Mouse (Mus musculus) CD4-positive helper T cell, adult 2 months (primary cell): ENCODE results near the gene Samd13.

ENCODE experiments used
- DNase-seq: peaks from one replicate; pipeline ENCODE4 v3.0.0-alpha.2; 2012; ENCODE audit warnings: low read depth, missing footprints, low spot score

The Samd13 gene

DNA sequence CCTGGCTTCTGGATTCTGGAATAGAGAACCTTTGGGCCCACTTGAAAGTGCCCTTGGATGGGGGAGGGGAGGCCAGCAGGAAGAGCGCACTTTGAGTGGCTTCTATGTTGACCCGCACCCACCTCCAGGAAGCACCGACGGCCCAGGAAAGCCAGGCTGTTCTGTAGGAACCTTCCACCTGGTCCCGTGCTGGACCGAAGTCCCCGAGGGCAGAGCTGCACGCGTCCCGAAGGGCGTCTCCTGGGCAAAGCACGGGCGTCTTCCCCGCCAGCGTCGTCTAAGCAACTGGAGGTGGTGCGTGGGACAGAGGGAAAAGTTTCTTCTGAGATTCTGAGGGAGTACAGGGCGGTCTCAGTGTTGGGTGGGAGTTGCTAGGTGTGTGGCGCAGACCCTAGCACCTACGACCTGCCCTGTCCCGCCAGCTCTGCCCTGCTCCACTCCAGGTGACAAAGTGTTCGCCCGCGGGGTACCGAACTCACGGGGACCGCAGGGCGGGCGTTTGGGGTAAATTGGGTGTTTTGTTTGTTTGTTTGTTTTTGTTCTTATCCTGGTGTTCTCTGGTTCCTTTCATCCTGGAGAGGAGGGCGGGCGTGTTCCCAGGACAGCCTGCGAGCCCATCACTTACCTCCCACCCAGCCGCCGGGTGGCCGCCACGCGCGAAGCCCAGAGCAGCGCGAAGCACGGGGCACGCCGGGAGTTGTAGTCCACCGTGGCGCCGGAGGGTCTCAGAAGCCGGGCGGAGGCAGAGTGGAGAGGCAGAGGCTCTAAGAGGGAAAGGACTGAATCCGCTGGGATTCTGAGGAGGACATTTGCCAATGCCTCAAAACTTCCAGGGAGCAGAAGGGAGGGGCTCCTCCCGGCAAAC lies at the start of gene Samd13:
Samd13 (minus strand) TSS at position 782 of the 865 bp plus-strand sequence.
- DNase-seq = peak; percentile 21

DNA sequence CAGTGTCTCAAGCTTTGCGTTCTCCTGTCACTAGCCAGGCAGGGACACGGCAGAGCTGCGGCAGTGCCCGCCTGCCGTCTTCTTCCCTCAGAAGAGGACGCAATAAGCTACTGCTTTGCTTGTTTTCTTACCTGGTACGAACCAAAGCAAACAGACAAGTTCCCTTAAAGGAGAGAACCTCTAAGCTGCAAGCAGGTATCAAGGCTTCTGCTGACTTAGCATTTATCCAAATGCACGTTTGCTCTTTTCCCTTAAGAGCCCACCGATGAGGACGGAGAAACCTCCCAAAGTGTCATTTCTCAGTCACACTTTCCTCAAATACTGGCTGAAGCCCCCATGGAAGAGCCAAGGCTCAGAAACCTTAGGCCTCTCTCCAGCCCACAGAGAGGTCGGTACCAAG lies 46.1 kb upstream of the Samd13 start:
- DNase-seq = no peak

DNA sequence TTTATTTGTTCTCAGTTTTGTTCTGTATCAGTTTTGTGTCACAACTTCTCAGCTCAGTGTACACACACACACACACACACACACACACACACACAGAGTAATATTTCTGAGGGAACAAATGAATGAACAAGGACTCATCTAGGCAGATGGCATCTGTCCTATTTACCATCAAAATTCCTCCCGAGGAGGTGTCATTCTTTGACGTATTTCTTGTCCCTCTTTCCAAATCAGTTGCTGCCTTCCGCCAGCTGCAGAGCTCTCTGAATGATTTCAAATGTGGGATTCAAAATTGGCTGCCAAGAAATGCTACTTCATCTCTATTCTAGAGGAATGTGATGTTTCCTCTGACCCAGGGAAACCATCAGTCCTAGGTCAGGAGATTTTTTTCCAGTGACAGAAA lies 37.6 kb upstream of the Samd13 start:
- DNase-seq = no peak

DNA sequence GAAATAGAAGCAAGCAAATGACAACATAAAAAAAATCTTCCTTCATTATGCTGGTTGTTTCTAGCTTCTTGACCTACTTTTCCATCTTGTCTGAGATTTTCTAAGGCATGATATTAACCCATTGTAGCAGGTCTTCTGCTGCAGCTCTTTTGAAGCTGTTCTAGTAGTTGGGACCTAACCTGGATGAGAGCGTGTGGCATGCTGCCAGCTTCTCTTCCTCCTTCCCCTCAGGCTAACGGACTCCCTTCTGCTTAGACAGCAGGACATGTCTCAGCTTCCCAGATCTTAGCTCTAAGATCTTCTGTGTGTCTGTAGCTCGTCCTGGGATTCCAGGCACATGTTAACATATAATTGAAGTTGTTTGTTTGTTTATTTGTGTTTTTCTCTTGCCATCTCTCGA lies 34.3 kb upstream of the Samd13 start:
- no peak for DNase-seq

DNA sequence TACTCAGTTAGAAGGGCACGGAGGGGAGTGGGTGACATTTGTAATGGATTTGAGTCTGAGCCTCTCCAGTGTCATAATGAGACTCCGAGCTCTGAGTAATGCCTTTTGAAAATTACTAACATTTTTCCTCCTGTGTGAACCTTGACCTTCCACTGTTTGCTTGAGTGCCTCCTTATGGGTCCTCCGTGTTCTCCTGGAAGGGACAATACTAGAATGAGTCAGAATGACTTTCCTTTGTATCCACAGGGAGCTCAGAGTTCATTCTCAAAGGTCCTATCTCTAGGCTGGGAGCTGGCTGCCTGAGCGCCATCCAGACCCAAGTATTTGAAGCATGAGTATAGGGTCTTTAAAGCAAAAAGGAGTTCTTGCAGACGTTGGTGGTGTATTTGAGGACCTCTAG lies 32.9 kb upstream of the Samd13 start:
- DNase-seq = no peak

DNA sequence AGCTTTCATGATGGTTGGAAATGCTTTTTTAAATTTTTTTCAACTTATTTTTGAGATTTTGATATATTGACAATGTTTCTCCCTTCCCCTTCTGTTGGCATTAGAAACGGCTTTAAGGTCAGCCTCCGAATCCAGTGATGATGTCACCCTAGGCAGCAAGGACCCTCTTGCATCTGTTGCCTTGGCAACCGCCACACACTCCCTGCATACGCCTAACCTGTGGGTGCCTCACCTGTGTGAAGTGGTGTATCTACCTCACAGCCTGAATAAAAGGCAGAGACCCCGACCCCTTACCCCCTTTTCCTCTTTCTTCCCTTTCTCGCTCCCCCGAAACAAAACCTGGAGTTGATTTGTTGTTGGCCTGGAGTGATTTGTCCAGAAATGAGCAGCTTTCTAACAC lies 26.9 kb upstream of the Samd13 start:
- no peak for DNase-seq

DNA sequence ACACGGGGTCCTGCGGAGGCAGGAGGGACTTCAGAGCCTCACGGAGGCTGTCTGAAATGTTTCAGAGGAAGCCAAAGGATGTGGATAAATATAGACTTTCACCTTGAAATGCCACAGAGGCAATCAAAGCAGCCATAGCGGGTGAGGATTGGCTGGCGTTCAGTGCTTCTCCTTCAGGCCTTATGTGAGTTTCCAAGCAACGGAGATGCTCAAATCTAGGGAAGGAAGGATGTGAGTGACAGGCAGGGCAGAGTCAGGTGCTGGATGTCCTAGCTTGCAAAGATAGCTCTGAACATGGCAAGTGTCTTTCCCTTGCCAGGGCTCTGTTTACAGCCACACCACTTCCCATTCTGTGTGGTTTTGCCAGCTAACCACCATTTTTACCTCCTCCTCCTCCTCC lies 26.2 kb upstream of the Samd13 start:
- no peak for DNase-seq

DNA sequence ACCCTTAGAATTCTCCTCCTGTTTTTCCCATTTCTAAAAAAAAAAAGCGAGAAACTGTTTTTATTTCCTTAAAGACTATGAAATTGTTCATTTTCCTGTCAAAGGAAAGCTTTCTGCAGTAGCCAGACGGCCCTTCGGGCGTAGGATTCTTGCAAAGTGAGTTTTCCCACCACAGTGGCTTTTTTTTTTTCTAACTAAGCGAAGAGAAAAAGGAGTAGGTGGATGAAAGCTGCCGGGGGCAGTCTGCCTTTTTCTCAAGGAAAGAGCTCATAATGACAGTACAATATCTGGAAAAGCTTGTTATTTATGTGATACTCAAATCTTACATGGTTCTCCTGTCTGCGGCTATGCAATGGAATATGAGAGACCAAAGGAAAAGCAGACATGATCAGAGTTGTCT lies 25.7 kb upstream of the Samd13 start:
- DNase-seq = no peak

DNA sequence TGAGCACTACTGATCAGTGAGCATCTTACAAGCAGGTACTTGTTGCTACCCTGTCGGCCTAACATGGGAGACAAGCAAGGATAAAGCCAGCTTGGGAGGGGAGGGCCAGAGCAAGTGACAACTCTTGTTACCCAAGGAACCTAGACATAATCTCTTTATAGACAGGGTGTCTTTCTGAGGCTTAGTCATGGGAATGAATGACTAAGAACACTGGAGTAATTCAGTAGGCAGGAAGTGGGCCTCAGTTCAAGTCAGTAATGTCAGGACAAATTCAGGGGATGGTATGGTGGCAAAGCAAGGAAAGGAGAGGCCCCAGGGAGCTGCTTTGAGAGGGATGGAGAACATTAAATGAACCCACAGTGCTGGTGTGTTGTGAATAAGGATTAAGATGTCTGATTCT lies 23.7 kb upstream of the Samd13 start:
- DNase-seq = no peak

DNA sequence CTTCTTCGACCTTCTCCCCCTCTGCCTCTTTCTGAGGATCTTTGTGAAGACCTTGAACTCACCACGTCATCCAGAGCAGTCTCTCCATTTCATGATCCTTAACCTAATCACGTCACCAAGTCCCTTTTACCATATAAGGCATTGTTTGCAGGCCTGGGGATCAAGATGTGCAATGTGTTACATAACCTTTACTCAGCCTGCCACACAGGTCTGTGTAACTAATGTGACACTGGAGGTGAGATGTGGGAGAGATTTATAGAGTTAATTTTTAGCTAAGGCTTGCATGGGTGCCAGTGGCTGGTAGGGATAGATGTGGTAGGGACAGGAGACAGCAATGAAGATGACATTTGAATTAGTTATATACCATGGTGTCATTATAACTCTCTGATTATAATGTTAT lies 23.0 kb upstream of the Samd13 start:
- DNase-seq = no peak

DNA sequence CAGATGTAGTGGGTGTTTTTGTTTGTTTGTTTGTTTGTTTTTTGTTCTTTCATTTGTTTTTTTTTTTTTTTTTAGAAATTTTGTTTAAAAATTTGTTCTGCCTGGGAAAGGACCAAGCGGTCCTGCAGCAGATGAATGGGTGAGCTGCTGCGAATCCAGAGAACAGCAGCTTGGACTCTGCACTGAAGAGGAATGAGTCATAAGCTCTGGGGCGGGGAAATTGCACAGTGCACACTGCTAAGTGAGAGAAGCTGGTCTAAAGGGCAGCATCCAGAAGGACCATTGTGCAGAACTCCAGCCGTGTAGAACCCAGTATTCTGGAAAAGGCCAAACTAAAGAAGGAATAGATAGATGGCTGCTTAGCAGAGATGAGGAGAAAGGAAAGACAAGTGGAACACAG lies 18.7 kb upstream of the Samd13 start:
- DNase-seq = no peak

DNA sequence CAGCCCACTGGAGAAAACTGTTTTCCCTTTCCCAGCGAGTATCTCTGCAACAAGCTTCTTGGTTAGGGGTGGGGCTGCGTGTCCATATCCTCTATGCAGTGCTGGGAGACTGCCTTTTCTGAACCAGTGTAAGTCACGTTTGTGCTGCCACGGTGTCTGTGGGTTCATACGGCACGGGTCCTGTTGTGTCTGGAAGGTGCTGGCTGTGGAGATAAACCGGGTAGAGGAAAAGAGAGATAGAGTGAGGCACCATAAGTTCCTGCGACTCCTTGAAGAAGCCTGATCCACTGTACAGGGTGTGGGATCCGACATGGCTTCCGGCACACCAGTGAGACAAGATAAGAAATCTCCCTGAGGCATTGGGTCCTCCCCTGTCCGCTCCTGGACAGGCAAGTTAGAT lies 14.7 kb upstream of the Samd13 start:
- DNase-seq = no peak

DNA sequence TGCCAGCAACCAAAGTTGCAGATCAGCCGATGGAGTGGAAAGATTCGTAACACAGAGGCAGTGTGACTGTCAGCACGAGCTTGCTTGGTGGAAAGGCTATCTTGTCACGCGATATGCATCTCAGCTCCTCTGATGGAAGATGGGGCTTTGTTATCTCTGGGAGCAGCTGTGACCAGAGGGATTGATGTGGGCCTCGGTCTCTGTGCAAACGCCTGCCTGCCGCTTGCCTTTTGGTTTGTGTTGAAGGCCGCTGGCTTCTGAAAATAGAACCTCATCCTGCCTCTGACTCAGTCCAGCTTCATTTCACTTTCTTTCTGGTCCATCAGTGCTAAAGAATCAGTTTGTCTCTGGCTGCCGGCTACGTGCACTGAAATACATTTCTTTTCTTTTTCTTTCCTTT lies 13.6 kb upstream of the Samd13 start:
- DNase-seq = no peak

DNA sequence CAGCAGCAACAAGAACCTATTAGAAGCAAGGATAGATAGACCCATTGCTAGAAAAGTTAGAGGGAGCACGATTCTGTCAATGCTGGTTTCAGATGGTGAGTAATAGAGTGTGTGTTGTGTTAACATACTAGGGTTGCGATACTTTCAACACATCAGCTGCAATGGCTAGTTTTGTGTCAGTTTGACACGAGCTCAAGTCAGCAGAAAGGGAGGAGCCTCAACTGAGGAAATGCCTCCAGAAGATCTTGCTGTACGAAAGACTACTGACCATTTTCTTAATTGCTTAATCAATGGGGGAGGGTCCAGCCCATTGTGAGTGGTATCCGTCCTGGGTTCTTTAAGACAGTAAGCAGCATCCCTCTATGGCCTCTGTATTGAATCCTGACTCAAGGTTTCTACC lies 7.2 kb upstream of the Samd13 start:
- no peak for DNase-seq

DNA sequence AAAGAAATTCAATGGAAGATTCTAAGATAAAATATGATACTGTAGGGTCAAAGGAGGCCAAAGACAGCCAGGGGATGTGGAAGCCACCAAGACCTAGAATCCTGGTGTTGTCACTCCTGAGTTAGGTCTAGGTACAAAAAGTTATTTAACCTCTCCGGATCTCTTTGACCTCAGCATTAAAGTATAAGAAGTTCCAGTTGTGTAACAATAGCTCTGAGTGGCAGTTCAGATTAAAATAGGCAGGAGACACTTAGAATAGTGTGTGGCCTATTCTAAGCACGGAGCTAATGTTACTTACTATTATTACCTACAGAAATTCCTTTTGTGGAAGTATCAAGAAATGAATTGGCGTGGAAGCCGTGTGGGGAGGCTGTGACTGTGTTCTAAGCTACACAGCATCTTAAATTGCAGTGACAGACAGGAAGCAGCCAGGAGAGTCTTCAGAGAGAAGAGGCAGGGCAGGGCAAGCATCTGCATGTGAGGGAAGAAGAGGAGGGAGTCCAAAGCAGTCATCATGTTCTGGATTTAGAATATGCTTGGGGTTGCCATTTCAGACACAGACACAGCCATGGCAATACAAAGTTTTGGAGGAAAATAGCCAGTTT lies 1.8 kb upstream of the Samd13 start:
- DNase-seq = no peak

DNA sequence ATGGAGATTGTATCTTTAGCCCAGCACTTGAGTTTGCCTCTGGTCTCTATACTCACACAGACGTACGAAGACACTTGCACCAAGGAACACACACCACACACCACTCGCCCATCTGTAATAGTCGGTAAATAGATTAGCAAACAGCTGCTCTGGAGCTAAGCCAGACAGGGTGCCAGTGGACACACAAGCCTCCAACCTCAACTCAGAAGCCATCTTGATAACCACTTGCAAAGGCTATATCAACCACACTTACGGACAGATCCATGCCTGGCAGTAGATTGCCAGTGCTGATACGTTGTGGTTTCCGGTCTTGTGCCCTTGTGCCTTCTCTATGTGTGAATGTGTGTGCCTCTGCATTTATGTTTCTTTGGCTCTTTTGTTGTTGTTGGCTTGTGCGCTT lies 1.0 kb upstream of the Samd13 start:
- peak; percentile 67 for DNase-seq

DNA sequence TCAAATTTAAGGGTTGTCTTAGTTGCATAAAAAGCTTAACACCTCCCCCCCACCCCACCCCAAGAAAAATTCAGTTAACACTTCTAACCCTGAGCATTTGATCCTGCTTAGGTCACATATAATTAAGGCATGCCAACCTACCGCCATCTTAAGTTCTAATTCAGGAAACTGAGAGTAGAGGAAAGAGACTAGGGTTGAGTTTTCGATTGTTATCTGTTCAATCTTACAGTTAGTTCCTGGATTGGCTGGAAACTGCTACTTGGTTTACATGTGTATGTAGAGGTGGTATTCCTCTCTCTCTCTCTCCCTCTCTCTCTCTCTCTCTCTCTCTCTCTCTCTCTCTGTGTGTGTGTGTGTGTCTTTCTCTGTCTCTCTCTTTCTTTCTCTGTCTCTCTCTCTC lies 2.3 kb downstream of the Samd13 start:
- peak; percentile 27 for DNase-seq

DNA sequence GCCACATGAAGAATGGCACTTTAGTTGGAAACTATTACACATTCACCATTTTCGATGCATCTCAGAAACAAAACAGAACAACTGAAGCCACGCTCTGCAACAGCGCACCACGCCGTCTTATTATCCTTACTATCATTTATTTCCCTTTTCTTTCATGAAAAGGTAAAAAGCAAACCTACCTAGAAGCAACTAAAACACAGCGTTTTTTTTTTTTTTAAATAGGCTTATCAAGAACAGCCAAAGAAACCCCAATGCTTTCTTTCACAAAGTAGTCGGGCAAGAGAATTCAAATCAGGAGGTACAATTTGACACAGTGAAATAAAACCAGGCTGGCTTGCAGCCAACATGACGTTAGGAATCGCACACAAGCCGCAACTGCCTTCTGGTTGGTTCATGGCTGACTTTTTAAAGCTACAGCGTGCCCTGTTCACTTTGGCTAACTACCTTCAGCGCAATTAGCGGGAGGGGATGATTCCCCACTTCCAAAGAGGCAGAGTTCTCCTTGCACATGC lies 3.2 kb downstream of the Samd13 start:
- DNase-seq = peak; percentile 70

DNA sequence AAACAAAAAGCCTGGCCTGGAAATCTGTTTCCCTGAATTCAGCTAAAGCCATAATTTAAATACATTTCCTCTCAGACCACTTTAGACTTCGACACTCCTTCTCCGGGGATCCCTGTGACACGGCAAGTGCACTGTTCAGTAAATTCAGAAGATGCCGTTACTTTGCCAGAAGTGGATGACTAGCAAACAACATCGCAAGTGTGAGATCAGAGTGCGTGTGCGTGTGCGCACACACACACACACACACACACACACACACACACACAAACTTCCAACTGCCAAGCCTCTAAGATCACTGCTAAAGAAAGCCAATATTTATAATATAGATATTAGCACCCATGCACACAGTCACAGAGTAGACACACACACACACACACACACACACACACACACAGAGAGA lies 3.7 kb downstream of the Samd13 start:
- DNase-seq = peak; percentile 45

DNA sequence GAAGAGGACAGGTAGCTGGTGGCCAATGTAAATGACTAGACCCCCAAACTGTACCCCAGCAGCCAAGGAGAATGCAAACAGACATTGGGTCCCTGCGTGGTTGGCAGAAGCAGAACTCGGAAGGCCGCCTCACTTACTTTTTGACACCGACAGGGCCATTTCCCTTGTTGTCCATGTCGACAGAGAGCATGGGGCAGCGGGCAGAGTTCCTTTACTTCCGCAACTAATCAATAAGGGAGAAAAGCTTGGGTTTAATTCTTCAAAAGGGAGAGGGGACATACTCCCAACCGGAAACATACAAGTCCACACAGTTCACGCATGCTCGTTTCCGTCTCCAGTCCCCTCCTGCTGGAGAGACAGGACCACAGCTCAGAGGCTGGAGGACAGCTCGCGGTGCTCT lies 4.8 kb downstream of the Samd13 start:
- no peak for DNase-seq

DNA sequence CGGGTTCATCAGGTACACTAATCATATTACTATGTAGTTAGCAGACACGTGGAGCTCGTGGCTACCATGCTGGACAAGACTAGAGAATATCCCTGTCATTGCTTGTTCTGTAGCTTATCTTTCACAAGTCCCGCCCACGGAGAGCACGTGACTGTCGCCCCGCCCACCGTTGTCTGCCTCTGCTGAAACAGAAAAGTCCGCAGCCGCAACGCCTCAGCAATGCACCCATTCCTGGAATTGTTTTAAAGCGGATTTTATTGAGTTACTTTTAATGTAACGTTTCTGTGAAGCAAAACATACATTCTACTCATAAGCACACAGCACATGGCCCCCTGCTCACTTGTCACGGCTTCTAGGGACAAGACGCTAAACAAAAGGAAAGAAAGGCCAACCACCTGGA lies 5.7 kb downstream of the Samd13 start:
- DNase-seq = no peak

DNA sequence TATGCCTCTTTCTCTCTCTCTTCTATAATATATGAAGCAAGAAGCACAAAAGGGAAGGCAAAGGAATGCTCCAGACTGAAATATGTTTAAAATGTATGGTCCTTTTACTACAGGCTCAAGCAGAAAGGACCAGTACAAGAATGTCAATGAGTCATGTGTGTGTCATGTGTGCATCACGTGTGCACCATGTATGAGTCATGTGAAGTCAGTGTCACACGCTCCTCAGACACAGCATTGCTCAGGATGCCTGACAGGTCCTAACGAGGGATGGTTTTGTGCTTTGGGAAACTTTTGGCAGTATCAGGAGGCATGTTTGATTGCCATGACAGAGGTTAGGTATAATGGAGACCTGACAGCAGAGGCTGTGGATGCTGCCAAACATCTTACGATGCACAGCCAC lies 9.2 kb downstream of the Samd13 start:
- DNase-seq = no peak

DNA sequence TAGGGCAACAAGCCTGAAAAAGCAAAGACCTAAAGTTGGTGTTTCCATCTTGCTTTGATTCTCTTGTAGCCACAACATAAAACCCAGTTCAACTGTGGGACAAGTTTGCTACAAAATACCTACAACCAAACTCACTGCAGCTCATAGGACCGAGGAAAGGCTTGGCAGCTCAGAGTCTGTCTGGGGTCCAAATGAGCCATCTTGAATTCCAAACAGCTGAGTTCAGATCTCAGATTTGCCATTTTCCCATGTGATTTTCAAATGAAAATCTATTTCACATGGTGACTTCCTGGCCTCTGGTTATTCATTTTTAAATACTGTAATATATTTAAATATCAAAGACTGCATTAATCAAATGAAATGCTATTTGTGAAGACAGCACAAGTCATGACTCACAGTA lies 10.3 kb downstream of the Samd13 start:
- no peak for DNase-seq
